Mouse (Mus musculus): ENCODE data around the gene Nfyb.

- TF ChIP-seq FLI1 (IDR thresholded peaks at IDR 0.05; ENCODE audit: low read length) (no peak), GATA1 (IDR thresholded peaks at IDR 0.05; ENCODE audit: borderline replicate concordance, low read length) (no peak)
Observed at GRCm38 (mm10) chr10:82742578-82742977, 21.4 kb downstream of the Nfyb start.

Data from megakaryocyte, embryonic 14.5 days (primary cell).